Mouse (Mus musculus) stomach, embryonic 14.5 days (tissue): ENCODE data around the gene Atp6v1g2. TPM values are rescaled to one million over a fixed set of nuclear protein-coding genes. Genes with fewer than 3 reads are reported as not detected.

Experiments
- ATAC-seq: fragments of 200-750 bp; cut with Nextera tagmentation; 2 replicates; pipeline ENCODE4 v1.8.0; 2017; ENCODE audit warnings: low read depth, moderate TSS enrichment; ENCODE audit not compliant: insufficient number of reproducible peaks, insufficient read depth, low FRiP score
- H3K27ac ChIP-seq: fragments of 300-500 bp; sonication (generic); 2 replicates; pipeline ENCODE4 v1.5.1; 2014; ENCODE audit warnings: mild to moderate bottlenecking, low read length, moderate library complexity, mixed read lengths
- H3K27me3 ChIP-seq: fragments of 300-500 bp; sonication (generic); 2 replicates; pipeline ENCODE4 v1.6.1; 2014; ENCODE audit warnings: low read length, control low read depth, mixed read lengths; ENCODE audit not compliant: control insufficient read depth, insufficient read depth
- H3K36me3 ChIP-seq: fragments of 300-500 bp; sonication (generic); 2 replicates; pipeline ENCODE4 v1.6.1; 2014; ENCODE audit warnings: mild to moderate bottlenecking, control low read depth, low read length, moderate library complexity, mixed read lengths; ENCODE audit not compliant: control insufficient read depth, insufficient read depth
- H3K4me1 ChIP-seq: fragments of 300-500 bp; sonication (generic); 2 replicates; pipeline ENCODE4 v1.6.1; 2014; ENCODE audit warnings: low read length, control low read depth, mixed read lengths; ENCODE audit not compliant: control insufficient read depth, insufficient read depth
- H3K4me2 ChIP-seq: fragments of 300-500 bp; sonication (generic); replicated peaks from 2 replicates; pipeline ENCODE4 v1.6.1; 2014; ENCODE audit warnings: low read depth, low read length, control low read depth
- H3K4me3 ChIP-seq: fragments of 300-500 bp; sonication (generic); 2 replicates; pipeline ENCODE4 v1.5.1; 2014; ENCODE audit warnings: low read depth, low read length, control low read depth
- H3K9ac ChIP-seq: fragments of 300-500 bp; sonication (generic); replicated peaks from 2 replicates; pipeline ENCODE4 v1.6.1; 2014; ENCODE audit warnings: low read depth, mild to moderate bottlenecking, control low read depth, low read length, moderate library complexity, mixed read lengths
- H3K9me3 ChIP-seq: fragments of 300-500 bp; sonication (generic); 2 replicates; pipeline ENCODE4 v1.6.1; 2016; ENCODE audit warnings: low read depth, low read length, control low read depth; ENCODE audit not compliant: control insufficient read depth
- WGBS: fragments of 180-500 bp; shearing (Covaris S2); extraction: QIAGEN DNeasy Blood & Tissue Kit; methylation state at CpG from one replicate; pipeline ENCODE4 v1.1.7; 2014; 5-methylcytosine and 5-hydroxymethylcytosine counted together
- polyA plus RNA-seq: library from polyadenylated mRNA; unstranded; fragments of >200 nt; fragmentation: Nextera tagmentation; extraction: Ambion mirVana; gene quantifications from 2 replicates; pipeline ENCODE4 v1.2.1, GENCODE M21; 2014

Atp6v1g2 gene
- polyA plus RNA-seq, 1 experiment from 2014 or later, result 8.1 TPM

DNA sequence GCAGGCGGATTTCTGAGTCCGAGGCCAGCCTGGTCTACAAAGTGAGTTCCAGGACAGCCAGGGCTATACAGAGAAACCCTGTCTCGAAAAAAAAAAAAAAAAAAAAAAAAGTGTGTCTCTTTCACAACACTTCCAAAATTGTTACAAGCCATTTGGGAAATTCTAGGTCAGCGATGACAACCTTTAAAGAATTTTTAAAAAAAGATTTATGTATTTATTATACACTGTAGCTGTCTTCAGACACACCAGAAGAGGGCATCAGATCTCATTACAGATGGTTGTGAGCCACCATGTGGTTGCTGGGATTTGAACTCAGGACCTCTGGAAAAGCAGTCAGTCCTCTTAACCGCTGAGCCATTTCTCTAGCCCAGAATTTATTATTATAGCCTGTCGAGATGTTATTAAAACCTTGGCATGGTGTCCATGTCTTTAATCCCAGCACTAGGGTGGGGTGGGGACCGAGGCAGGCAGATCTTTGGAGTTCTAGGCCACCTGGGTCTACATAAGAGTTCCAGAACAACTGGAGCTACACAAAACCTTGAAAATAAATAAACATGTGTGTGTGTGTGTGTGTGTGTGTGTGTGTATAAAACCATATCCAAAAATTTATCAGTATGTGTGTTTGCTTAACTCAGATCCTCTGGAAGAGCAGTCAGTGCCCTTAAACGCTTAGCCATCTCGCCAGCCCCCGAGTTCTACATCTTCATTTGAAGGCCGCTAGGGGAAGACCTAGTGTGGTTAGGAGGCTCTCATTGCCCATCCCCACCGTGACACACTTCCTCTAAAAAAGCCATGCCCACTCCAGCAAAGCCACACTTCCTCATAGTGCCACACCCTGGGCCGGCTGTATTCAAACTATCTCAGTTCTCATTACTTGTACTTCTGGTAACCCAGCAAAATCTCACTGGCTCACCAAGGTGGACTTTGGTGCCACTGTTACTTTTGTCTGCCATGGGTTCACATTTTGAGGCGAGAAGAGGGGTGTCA lies 25.3 kb downstream of the Atp6v1g2 start:
- Histone ChIP-seq H3K27me3 (no peaks in the 10 kb centered on the region), H3K4me3 (no peak overlapping the region), H3K4me2 (no peak overlapping the region), H3K9me3 (no peaks in the 10 kb centered on the region), H3K36me3 (peaks cover 5% of the 10 kb centered on the region; the same call in 1 of the 2 replicates), H3K4me1 (no peaks in the 10 kb centered on the region), H3K27ac (no peak overlapping the region), H3K9ac (no peak overlapping the region)
- WGBS, result 51% methylated on average over 13 of the region's 14 CpGs
- ATAC-seq, result no peak

DNA sequence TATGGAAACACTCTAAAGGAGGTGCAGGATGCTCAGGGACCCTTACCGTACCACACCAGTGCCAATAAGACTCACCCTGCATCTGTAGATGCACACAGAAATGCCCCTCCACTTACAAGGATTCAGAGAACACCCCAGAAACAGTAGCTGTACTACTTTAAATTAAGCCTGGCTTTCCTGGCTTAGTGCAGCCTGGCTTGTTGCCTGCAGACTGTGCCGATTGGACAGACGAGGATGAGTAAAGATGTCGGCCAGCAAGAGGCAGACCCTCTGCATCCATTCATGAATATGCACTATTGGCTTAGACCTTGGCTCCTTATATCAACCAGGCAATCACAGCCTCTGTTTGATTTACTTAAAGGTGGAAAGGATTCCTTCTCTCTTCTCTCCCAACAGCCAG lies 26.2 kb downstream of the Atp6v1g2 start:
- no peaks in the 10 kb centered on the region for H3K4me1 ChIP-seq
- H3K36me3 ChIP-seq, result no peaks in the 10 kb centered on the region
- no peaks in the 10 kb centered on the region for H3K9me3 ChIP-seq
- no peak overlapping the region for H3K27ac ChIP-seq
- H3K9ac ChIP-seq, result no peak overlapping the region
- WGBS, result 70% methylated on average over 4 of the region's 4 CpGs
- no peaks in the 10 kb centered on the region for H3K27me3 ChIP-seq
- no peak for ATAC-seq
- no peak overlapping the region for H3K4me3 ChIP-seq
- no peak overlapping the region for H3K4me2 ChIP-seq

DNA sequence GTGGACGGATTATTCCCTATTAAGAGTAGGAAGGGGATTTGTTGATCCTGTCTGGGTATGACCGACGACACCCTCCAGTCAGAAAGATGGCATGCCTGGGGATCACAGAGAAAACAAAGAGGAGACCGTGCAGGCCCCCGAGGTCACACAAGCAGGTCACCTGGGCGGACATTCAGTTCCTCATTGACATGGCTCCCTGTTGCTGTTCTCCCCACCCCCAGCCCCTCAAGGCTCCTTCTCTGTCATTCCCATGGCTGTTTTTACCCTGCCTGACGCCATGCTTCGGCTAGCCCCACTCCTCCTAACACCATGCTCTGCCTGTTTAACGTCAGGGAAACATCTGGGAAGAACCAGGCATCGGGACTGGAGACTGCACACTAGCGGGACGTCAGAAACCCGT lies 28.2 kb downstream of the Atp6v1g2 start:
- H3K4me1 ChIP-seq, result no peaks in the 10 kb centered on the region
- no peaks in the 10 kb centered on the region for H3K36me3 ChIP-seq
- no peak overlapping the region for H3K27ac ChIP-seq
- H3K4me2 ChIP-seq, result no peak overlapping the region
- H3K9me3 ChIP-seq, result no peaks in the 10 kb centered on the region
- WGBS, result 70% methylated on average over 13 of the region's 13 CpGs
- H3K4me3 ChIP-seq, result no peak overlapping the region
- H3K9ac ChIP-seq, result no peak overlapping the region
- no peak for ATAC-seq
- H3K27me3 ChIP-seq, result no peaks in the 10 kb centered on the region

DNA sequence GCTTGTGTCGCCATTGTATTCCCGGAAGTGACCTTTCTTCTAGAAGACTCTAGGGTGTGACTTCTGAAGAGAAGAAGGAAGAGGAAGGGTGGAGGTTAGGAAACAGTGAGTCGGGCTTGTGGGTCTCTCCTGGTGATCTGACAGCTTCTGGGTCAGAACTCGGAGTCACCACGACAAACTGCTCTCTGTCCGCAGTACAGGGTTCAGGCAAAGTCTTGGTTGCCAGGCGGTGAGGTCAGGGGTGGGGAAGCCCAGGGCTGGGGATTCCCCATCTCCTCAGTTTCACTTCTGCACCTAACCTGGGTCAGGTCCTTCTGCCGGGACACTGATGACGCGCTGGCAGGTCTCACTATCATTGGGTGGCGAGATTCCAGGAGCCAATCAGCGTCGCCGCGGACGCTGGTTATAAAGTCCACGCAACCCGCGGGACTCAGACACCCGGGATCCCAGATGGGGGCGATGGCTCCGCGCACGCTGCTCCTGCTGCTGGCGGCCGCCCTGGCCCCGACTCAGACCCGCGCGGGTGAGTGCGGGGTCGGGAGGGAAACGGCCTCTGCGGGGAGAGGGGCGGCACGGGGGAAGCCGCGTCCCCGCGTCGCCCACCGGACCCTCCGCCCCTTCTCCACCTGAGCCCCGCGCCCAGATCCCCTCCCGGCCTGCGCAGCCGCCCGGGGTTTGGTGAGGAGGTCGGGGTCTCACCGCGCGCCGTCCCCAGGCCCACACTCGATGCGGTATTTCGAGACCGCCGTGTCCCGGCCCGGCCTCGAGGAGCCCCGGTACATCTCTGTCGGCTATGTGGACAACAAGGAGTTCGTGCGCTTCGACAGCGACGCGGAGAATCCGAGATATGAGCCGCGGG lies 29.4 kb downstream of the Atp6v1g2 start, which contains the start of gene H2-D1:
Gene H2-D1, plus strand, starts transcription at position 67 of the 859 bp plus-strand sequence.
- Histone ChIP-seq H3K27ac (no peak within 1 kb of the TSS), H3K9me3 (no peaks in the 10 kb centered on the region), H3K4me2 (peak within 1 kb of the TSS; percentile 100), H3K4me3 (peak within 1 kb of the TSS; percentile 65), H3K4me1 (no peaks in the 10 kb centered on the region), H3K27me3 (no peaks in the 10 kb centered on the region), H3K9ac (peak within 1 kb of the TSS; percentile 38; the same call in 1 of the 2 replicates), H3K36me3 (no peaks in the 10 kb centered on the region)
- ATAC-seq, result peak; percentile 91
- WGBS, result 1% methylated on average over 72 of the region's 73 CpGs

DNA sequence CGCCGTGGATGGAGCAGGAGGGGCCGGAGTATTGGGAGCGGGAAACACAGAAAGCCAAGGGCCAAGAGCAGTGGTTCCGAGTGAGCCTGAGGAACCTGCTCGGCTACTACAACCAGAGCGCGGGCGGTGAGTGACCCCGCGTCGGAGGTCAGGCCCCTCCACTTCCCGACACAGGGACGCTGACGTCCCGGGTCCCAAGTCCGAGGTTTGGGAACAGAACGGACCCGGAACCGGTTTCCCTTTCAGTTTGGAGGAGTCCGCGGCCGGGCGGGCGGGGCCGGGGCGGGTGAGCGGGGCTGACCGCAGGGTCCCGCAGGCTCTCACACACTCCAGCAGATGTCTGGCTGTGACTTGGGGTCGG lies 30.0 kb downstream of the Atp6v1g2 start:
- Histone ChIP-seq H3K36me3 (no peaks in the 10 kb centered on the region), H3K4me2 (peak overlapping the region; percentile 100), H3K27me3 (no peaks in the 10 kb centered on the region), H3K9me3 (no peaks in the 10 kb centered on the region), H3K9ac (peak overlapping the region; percentile 38; the same call in 1 of the 2 replicates), H3K4me3 (peak overlapping the region; percentile 65), H3K4me1 (no peaks in the 10 kb centered on the region), H3K27ac (no peak overlapping the region)
- peak; percentile 39 for ATAC-seq
- 1% methylated on average over 31 of the region's 31 CpGs for WGBS

DNA sequence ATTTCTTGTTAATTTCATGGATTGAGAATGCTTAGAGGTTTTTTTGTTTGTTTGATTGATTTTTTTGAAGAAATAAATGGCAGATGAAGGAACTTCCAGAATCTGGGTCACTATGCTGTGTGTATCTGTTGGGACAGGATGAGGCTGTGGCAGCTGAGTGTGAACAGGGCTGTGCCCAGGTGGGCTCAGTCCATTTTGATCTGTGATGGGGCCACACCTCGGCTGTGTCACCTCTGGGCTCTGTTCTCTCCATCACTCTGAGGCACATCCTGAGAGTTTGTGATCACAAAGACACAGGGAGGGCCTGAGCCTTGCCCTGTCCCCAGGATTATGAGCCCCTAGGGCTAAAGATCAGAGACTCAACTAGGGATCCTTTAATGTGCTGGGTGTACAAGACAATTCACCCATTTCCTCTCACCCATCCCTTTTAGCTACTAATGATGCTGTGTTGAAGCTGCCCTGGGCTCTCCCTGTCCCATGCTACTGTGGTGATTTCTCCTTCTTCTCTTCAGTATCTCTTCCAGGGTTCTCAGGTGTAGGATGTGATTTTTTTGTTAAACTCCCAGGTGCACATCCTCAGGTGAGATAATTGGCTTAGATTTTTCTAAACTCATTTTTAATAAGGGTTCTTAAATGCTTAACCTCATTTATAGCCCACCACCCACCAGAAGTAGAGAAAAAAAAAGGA lies 34.1 kb downstream of the Atp6v1g2 start:
- 50% methylated on average over 1 of the region's 1 CpGs for WGBS
- Histone ChIP-seq H3K27ac (no peak overlapping the region), H3K4me1 (no peaks in the 10 kb centered on the region), H3K36me3 (no peaks in the 10 kb centered on the region), H3K4me2 (no peak overlapping the region), H3K4me3 (no peak overlapping the region), H3K9me3 (no peaks in the 10 kb centered on the region), H3K27me3 (no peaks in the 10 kb centered on the region), H3K9ac (no peak overlapping the region)
- ATAC-seq, result no peak

DNA sequence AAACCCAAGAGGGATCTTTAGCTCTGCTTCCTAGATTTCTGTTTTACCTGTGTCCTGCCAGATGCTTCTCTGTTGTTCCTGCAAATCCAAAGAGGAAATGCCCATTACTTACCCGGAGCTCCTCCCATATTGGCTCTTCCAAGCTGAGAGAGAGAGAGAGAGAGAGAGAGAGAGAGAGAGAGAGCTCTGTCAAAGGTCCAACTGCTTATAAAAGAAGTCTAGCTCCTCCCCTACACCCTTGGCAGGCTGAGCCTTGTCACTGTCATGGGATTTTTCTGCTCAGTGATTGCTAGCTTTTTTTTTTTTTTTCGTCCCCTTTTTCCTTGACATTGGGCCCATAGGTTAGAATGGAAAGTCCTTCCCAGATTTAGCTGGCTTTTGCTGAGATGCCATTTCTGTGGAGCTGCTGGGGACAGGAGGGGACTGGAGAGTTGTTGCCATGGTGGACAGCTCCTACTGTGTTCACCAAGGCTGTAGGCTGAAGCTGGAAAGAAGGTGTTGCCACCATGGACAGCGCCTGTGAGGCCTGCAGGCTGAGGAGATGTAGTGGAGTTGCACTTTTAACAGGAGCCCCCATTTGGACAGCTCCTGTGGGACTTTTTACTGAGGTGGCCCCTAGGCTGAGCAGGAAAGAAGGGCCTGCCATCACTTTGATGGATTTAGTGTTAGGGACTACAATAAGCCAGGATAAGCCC lies 36.3 kb downstream of the Atp6v1g2 start:
- no peak overlapping the region for H3K4me2 ChIP-seq
- no peaks in the 10 kb centered on the region for H3K36me3 ChIP-seq
- H3K27ac ChIP-seq, result no peak overlapping the region
- no peaks in the 10 kb centered on the region for H3K27me3 ChIP-seq
- no peak overlapping the region for H3K9ac ChIP-seq
- ATAC-seq, result no peak
- no peaks in the 10 kb centered on the region for H3K9me3 ChIP-seq
- WGBS, result 32% methylated on average over 3 of the region's 3 CpGs
- no peaks in the 10 kb centered on the region for H3K4me1 ChIP-seq
- H3K4me3 ChIP-seq, result no peak overlapping the region
